Mouse (Mus musculus): ENCODE data around the gene Phlpp1. TPM values are rescaled to one million over a fixed set of nuclear protein-coding genes. Genes with fewer than 3 reads are reported as not detected.

The Phlpp1 gene
- total and polyA plus RNA-seq, 3 experiments: 14.8 to 38.4 (median 20.9) TPM

DNA sequence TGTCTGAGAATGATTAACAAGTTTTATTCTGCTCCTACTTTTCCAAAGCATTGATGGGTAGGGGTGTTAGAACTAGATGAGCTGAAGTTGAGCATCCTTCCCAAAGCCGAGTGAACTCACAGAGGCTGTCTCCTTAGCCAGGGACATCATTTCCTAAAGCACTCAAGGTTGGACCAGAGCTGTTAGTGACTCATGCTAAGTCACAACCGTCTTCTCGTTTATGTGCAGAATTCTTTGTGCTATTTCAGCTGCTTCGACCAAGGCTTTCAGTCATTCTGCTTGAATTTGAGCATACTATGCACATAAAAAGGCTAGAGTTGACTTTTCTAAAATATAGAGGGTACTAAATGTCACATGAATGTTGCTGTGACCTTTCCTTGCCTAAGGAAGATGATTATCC, 142.9 kb downstream of the Phlpp1 start:
- DNase-seq (ENCODE audit: extremely low read depth): no peak
- no peaks in the 10 kb centered on the region for H3K27me3 ChIP-seq (replicated peaks)
- H3K9me3 ChIP-seq (replicated peaks; ENCODE audit: low read length): no peaks in the 10 kb centered on the region
- no peak overlapping the region for H3K9ac ChIP-seq (ENCODE audit: insufficient read depth, low read depth)
- peaks cover 11 to 62% of the 10 kb centered on the region in 2 experiments for H3K4me1 ChIP-seq (ENCODE audit: control insufficient read depth in 1 of 2, insufficient read depth in 2 of 2)
- no peak overlapping the region for H3K27ac ChIP-seq (ENCODE audit: insufficient read depth, low read depth)
- in situ Hi-C loops (cut with MboI; ENCODE audit: low pct_ligation_motif_present, low pct_unique_long_range_greater_than_20kb, low sequenced_read_pairs) (no loop called here), dilution Hi-C loops (cut with MboI; ENCODE audit: extremely low pct_ligation_motif_present, extremely low pct_unique_long_range_greater_than_20kb, low sequenced_read_pairs) (no loop called here)
- H3K4me2 ChIP-seq (ENCODE audit: insufficient read depth, low read depth, poor library complexity, severe bottlenecking): no peak overlapping the region
- H3K4me3 ChIP-seq (replicated peaks in 1 of 3; ENCODE audit: low read depth in 2 of 3, low read length in 2 of 3, poor library complexity in 1 of 3): no peak overlapping the region
- H3K79me2 ChIP-seq (replicated peaks; ENCODE audit: control insufficient read depth, extremely low read depth, insufficient read depth, poor library complexity, severe bottlenecking): peaks cover 5% of the 10 kb centered on the region; the same call in 1 of the 2 replicates
- TF ChIP-seq POLR2AphosphoS2 (IDR thresholded peaks at IDR 0.05; ENCODE audit: low read depth, low read length) (no peak), ZMIZ1 (IDR thresholded peaks at IDR 0.05; ENCODE audit: low read depth, low read length) (no peak), MYC (IDR thresholded peaks at IDR 0.05; ENCODE audit: low read depth, low read length) (no peak), POLR2A (IDR thresholded peaks at IDR 0.05; ENCODE audit: low read depth, low read length) (no peak), MAZ (IDR thresholded peaks at IDR 0.05; ENCODE audit: low read depth, low read length) (no peak)
- H3K36me3 ChIP-seq (replicated peaks in 1 of 2; ENCODE audit: control insufficient read depth in 1 of 2, insufficient read depth in 1 of 2, low read length in 1 of 2): peaks cover 0 to 25% of the 10 kb centered on the region in 2 experiments

GRCm38 (mm10) chr1:106316641-106317304, 145.2 kb downstream of the Phlpp1 start:
- Histone ChIP-seq H3K79me2 (replicated peaks; ENCODE audit: control insufficient read depth, extremely low read depth, insufficient read depth, poor library complexity, severe bottlenecking) (0 out of 2 replicates have a peak, but pooled peaks cover 5% of the 10 kb centered on the region), H3K27me3 (replicated peaks) (no peaks in the 10 kb centered on the region), H3K27ac (ENCODE audit: insufficient read depth, low read depth) (peak overlapping the region; percentile 26; the same call in 1 of the 2 replicates), H3K4me3 (replicated peaks in 1 of 3; ENCODE audit: low read depth in 2 of 3, low read length in 2 of 3, poor library complexity in 1 of 3) (no peak overlapping the region), H3K4me2 (ENCODE audit: insufficient read depth, low read depth, poor library complexity, severe bottlenecking) (peak overlapping the region; percentile 75; the same call in 1 of the 2 replicates), H3K36me3 (replicated peaks in 1 of 2; ENCODE audit: control insufficient read depth in 1 of 2, insufficient read depth in 1 of 2, low read length in 1 of 2) (peaks cover 0 to 20% of the 10 kb centered on the region in 2 experiments), H3K9me3 (replicated peaks; ENCODE audit: low read length) (no peaks in the 10 kb centered on the region), H3K9ac (ENCODE audit: insufficient read depth, low read depth) (no peak overlapping the region), H3K4me1 (ENCODE audit: control insufficient read depth in 1 of 2, insufficient read depth in 2 of 2) (peaks cover 16 to 77% of the 10 kb centered on the region in 2 experiments)
- TF ChIP-seq BHLHE40 (IDR thresholded peaks at IDR 0.05; ENCODE audit: low read depth, low read length) (peak; percentile 69), ELF1 (IDR thresholded peaks at IDR 0.05; ENCODE audit: low read depth, low read length) (no peak), RCOR1 (conservative IDR thresholded peaks at IDR 0.05; ENCODE audit: low read depth, low read length) (no peak), CHD2 (IDR thresholded peaks at IDR 0.05; ENCODE audit: low read length) (no peak), EP300 (IDR thresholded peaks at IDR 0.05; ENCODE audit: low read length) (peak; percentile 86), MYC (IDR thresholded peaks at IDR 0.05; ENCODE audit: low read depth, low read length) (no peak), POLR2AphosphoS2 (IDR thresholded peaks at IDR 0.05; ENCODE audit: low read depth, low read length) (no peak), IRF4 (IDR thresholded peaks at IDR 0.05; ENCODE audit: low read depth, low read length) (peak; percentile 76), ZMIZ1 (IDR thresholded peaks at IDR 0.05; ENCODE audit: low read depth, low read length) (no peak), MAX (IDR thresholded peaks at IDR 0.05; ENCODE audit: low read length) (no peak), RAD21 (IDR thresholded peaks at IDR 0.05; ENCODE audit: low read depth, low read length) (no peak), SMC3 (IDR thresholded peaks at IDR 0.05; ENCODE audit: low read depth, low read length) (no peak), UBTF (IDR thresholded peaks at IDR 0.05; ENCODE audit: low read depth, low read length) (no peak), ZNF384 (IDR thresholded peaks at IDR 0.05; ENCODE audit: low read depth, low read length) (peak; percentile 34), USF1 (IDR thresholded peaks at IDR 0.05; ENCODE audit: low read depth, low read length) (no peak), ZC3H11A (IDR thresholded peaks at IDR 0.05; ENCODE audit: low read depth, low read length) (no peak), HCFC1 (IDR thresholded peaks at IDR 0.05; ENCODE audit: low read depth, low read length) (no peak), NELFE (IDR thresholded peaks at IDR 0.05; ENCODE audit: low read depth, low read length) (no peak), TCF12 (IDR thresholded peaks at IDR 0.05; ENCODE audit: low read depth, low read length) (peak; percentile 49; the same call in 1 of the 2 replicates), MXI1 (IDR thresholded peaks at IDR 0.05; ENCODE audit: low read depth, low read length) (no peak), KAT2A (IDR thresholded peaks at IDR 0.05; ENCODE audit: insufficient replicate concordance, low read length) (no peak), JUN (IDR thresholded peaks at IDR 0.05; ENCODE audit: insufficient read depth, low read depth, low read length) (peak; percentile 22; the same call in 1 of the 2 replicates), GABPA (IDR thresholded peaks at IDR 0.05; ENCODE audit: insufficient replicate concordance, low read depth, low read length) (no peak), ZKSCAN1 (IDR thresholded peaks at IDR 0.05; ENCODE audit: borderline replicate concordance, low read depth, low read length) (no peak), ETS1 (conservative IDR thresholded peaks at IDR 0.05; ENCODE audit: low read depth, low read length) (peak; percentile 66), MAZ (IDR thresholded peaks at IDR 0.05; ENCODE audit: low read depth, low read length) (no peak), MEF2A (IDR thresholded peaks at IDR 0.05; ENCODE audit: borderline replicate concordance, low read depth, low read length) (peak; percentile 62; the same call in 1 of the 2 replicates), MAFK (IDR thresholded peaks at IDR 0.05; ENCODE audit: insufficient replicate concordance, low read length) (peak; percentile 69; the same call in 1 of the 2 replicates), SIN3A (IDR thresholded peaks at IDR 0.05; ENCODE audit: low read length) (no peak), JUND (conservative IDR thresholded peaks at IDR 0.05; ENCODE audit: low read depth, low read length) (no peak)
- dilution Hi-C loops (cut with MboI; ENCODE audit: extremely low pct_ligation_motif_present, extremely low pct_unique_long_range_greater_than_20kb, low sequenced_read_pairs) (no loop called here), in situ Hi-C loops (cut with MboI; ENCODE audit: low pct_ligation_motif_present, low pct_unique_long_range_greater_than_20kb, low sequenced_read_pairs) (no loop called here)
- peak; percentile 77 for DNase-seq (ENCODE audit: extremely low read depth)

All from CH12.LX (cell line).